Mouse (Mus musculus) skeletal muscle tissue, adult 2 months (tissue): ENCODE results near the gene Gcc2.
"Not testable (repeated sequence)": the region's sequence is repeated elsewhere in the genome, so short reads cannot be mapped to it uniquely, and the experiment has no call there.

Source experiments
- DNase-seq: peaks from one replicate; pipeline ENCODE4 v3.0.0-alpha.2; 2012; ENCODE audit warnings: low read depth, low spot score

Gene Gcc2

GRCm38 (mm10) chr10:58231779-58232640 is 23.3 kb upstream of the Gcc2 start:
- DNase-seq, result peak; percentile 60

DNA sequence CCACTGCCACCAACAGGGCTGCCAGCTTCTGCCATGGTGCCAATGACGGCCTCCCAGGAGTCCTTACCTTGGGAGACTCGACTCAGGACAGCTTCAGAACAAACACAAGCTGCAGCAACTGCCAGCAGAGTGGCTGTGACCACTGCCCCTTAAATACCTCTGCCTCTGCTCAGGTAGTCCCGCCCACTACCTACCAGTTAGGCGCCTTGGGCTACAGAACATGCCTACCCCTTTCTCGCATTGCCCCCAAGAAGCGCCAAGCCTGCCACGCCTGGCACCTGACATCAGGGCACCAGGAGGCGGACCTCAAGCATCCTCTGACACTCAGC is 22.7 kb upstream of the Gcc2 start, which contains the start of gene Duxf3:
Duxf3 (minus strand) TSS at position 35 of the 329 bp plus-strand sequence.
- not testable (repeated sequence) for DNase-seq

DNA sequence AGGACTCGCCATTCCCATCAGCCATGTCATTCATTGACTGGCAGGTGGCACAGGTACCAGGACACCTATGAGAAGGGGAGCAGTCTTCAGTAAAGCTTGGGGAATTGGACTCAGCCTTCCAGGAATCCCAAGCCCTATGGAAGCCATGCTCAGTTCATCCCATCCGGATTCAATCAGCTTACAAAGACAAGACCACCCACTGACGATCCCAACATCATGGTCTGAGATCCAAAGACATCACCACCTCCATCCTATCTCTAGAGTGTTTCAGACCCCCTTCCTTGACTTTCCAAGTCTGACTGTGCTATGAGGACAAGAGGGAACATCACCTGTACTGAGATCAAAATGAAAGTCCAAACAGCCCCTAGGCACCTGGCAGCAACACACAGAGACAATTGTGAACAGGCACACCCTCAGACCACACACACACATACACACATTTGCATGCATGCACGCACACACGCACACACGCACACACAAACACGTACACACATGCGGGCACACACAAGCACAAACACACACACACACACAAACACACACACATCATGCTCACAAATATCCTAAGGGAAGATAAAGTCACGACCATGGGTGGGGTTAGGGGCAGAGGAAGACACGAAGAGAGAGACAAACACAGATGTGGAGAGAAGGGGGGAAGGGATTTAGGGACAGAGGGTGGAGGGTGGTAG is 22.1 kb upstream of the Gcc2 start:
- not testable (repeated sequence) for DNase-seq

GRCm38 (mm10) chr10:58233740-58234121 is 21.6 kb upstream of the Gcc2 start:
- not testable (repeated sequence) for DNase-seq

DNA sequence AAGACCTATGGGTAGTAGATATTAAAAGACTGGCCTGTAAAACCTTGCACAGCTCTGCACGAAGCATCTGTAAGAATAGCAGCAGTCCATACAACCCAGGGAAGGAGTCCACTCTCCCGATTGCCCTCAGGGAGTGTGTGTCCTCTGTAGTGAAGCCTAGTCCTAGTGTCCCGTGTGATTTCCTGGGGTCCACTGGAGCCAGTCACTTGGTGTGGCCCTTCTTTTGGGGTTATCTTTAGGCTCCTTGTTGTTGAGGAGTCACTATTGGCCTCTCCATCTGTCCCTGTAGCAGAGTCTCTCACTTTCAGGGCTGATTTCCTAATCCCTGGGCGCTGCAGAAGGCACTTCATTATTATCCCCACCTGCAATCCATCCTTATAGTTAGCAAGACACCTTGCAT is 20.3 kb upstream of the Gcc2 start:
- not testable (repeated sequence) for DNase-seq

GRCm38 (mm10) chr10:58236613-58237012 is 18.7 kb upstream of the Gcc2 start, which contains the start of gene Gm4981:
Gm4981 (minus strand) TSS chr10:58236701.
- peak; percentile 10 for DNase-seq

DNA sequence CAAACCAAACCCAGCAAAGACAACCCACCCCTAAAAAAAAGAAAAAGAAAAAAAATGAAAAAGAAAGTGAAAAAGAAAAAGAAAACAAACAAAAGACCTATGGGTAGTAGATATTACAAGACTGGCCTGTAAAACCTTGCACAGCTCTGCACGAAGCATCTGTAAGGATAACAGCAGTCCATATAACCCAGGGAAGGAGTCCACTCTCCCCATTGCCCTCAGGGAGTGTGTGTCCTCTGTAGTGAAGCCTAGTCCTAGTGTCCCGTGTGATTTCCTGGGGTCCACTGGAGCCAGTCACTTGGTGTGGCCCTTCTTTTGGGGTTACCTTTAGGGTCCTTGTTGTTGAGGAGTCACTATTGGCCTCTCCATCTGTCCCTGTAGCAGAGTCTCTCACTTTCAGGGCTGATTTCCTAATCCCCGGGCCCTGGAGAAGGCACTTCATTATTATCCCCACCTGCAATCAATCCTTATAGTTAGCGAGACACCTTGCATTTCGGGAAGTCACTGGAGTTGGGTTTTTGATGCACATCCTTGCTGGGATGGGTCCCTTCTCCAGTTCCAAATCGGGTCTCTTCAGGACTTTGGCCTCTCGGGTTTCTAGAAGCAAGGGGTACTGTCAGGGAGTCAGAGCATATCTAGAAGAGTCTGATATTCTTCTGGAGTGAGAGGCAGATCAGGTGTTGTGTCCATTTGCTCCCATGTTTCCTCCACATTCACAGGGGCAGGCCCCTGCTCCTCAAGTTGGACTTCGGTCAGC is 16.1 kb upstream of the Gcc2 start:
- DNase-seq, result peak; percentile 36

- no peak for DNase-seq
Measured at GRCm38 (mm10) chr10:58249535-58249934, 5.8 kb upstream of the Gcc2 start.

DNA sequence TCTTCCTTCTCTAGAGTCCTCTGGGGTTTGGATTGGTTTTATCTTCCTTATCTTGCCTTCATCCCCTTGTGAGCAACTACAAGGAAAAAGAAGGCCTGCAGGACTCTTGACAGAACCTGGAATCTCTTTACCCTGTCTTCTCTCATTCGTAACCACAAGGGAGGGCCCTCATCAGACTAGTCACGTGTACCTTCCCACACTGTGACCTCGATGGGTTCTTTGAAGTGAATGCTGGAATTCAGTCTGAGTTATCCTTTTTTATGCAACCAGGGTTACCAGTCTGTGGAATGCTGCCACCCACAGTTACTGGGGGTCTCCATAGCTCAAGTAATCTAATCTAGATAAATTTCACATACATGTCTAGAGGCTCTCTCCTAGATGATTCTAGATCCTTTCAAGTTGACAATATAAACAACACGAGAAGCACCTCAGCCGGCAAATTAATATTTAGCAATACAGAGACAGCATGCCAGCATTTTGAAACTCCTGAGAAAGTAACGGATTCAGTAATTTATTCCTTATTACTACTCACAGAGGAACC is 592 bp upstream of the Gcc2 start:
- DNase-seq, result no peak

DNA sequence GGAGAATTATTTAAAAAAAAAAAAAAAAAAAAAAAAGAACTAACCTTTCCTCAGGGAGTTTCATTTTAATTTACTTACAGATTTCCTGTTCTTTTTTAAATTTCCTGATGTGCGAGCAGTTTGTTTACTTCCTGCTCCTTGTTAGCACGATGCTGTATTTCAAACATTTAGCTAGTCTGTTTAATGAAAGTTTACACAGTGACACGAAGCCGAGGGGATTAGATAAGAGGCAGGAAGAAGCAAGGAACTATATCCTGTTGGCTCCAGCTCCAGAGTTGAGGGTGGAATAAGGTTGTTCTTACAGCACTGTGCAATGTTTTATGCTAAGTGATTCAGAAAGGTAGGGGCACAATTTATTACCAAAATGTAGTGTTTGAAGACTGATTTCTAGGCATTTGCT is 657 bp downstream of the Gcc2 start:
- DNase-seq, result no peak

GRCm38 (mm10) chr10:58258466-58258865 is 3.2 kb downstream of the Gcc2 start:
- no peak for DNase-seq

- DNase-seq, result no peak
Measured at GRCm38 (mm10) chr10:58282238-58282637, 26.9 kb downstream of the Gcc2 start.

- DNase-seq, result no peak
Measured at GRCm38 (mm10) chr10:58290742-58291141, 35.4 kb downstream of the Gcc2 start.

DNA sequence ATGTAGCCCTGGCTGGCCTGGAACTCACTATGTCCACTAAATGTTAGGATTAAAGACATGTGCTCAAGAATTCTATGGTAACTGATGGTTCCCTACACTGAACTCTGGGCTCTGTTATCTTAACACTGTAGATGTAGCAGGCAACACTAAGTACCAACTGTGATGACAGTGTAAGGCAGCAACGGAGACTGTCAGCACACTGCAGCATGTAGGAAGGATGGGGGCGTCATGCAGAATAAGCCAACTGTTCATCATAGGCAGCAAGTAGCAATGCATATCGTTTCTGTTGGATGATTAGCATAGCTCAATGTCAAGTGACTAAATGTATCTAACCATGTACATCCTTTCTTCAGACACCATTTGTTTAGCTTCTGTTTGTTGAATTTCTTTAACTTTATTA is 38.9 kb downstream of the Gcc2 start:
- DNase-seq, result no peak

- DNase-seq, result no peak
Measured at GRCm38 (mm10) chr10:58295605-58296004, 40.3 kb downstream of the Gcc2 start.

DNA sequence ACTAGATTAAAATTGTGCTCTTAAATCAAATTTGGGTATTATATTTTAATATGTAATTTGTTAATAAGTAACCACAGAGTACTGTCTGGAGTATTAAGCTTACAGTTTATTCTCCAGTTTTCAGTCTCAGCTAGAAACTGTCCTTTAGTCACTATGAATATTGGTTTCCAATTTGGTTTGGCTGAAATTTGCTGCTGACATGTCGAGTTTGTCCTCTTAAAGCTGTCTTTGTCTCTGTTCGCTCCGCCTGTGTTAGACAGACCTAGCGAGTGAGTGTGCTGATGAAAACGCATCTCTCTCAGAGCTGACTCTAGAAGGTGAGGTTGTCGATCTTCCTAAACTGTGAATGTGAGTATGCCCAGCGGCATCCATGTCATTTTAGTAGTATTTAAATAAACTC is 49.7 kb downstream of the Gcc2 start:
- no peak for DNase-seq

DNA sequence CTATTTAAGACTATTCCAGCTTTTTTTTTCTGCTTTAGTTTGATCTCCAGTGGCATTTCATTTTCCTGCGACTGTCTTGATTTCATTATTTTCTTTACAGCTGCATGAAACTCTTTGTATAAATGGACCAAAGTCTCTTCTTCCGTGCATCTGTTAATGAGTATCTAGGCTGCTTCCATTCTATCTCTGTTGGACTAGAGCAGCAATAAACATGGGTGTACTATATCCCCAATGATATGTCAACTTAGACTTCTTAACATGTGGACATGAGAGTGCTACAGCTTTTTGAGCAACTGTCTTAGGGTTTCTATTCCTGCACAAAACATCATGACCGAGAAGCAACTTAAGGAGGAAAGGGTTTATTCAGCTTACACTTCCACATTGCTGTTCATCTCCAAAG is 51.6 kb downstream of the Gcc2 start:
- DNase-seq, result no peak

- DNase-seq, result no peak
Measured at GRCm38 (mm10) chr10:58310791-58311190, 55.5 kb downstream of the Gcc2 start.

DNA sequence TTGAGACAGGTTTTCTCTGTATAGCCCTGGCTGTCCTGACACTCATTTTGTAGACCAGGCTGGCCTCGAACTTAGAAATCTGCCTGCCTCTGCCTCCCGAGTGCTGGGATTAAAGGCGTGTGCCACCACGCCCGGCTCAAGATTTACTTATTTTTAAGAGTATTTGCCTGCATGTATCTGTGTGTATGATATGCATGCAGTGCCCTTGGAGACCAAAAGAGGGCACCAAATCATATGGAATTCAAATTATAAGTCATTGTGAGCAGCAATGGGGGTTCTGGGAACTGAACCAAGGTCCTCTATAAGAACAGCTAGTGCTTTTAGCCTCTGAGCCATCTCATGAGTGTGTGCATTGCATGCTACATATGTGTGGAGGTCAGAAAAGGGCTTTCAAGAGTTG is 57.6 kb downstream of the Gcc2 start:
- no peak for DNase-seq

DNA sequence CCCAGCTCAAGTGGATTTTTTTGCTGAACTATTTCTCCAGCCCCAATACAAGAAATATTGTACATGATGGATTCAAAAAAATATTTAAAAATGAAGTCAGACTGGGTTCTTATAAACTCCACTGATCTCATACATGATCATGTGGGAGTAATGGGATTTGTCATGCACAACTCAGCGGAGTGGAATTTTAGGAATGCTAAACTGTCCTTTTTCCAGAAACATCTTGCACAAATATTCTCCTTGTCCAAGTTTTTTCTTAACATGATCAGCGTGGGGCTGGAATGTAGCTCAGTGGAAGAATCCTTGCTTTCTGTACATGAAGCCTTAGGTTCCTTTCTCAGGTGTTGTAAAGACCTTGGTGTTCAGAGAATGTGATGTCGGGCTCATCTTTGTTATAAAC is 65.6 kb downstream of the Gcc2 start:
- DNase-seq, result peak; percentile 35

GRCm38 (mm10) chr10:58322361-58323027 is 67.2 kb downstream of the Gcc2 start:
- DNase-seq, result no peak
